Mouse (Mus musculus) myocyte (in vitro differentiated cells): ENCODE results near the gene Chd9.

Experiments used
- CEBPB ChIP-seq: IDR thresholded peaks from 2 replicates; pipeline ENCODE4 v1.6.1; 2011; ENCODE audit warnings: mild to moderate bottlenecking, moderate library complexity; ENCODE audit not compliant: poor library complexity, insufficient read depth, severe bottlenecking
- E2F4 ChIP-seq: IDR thresholded peaks from one replicate; pipeline ENCODE4 v1.6.1; 2011; ENCODE audit warnings: mild to moderate bottlenecking, control low read depth, moderate library complexity; ENCODE audit not compliant: insufficient read depth
- MAX ChIP-seq: IDR thresholded peaks from one replicate; pipeline ENCODE4 v1.6.1; 2011; ENCODE audit warnings: low read depth, mild to moderate bottlenecking, control low read depth
- POLR2A ChIP-seq: IDR thresholded peaks from one replicate; pipeline ENCODE4 v1.6.1; 2011; ENCODE audit warnings: low read depth, mild to moderate bottlenecking, control low read depth, moderate library complexity; ENCODE audit not compliant: insufficient read length

DNA sequence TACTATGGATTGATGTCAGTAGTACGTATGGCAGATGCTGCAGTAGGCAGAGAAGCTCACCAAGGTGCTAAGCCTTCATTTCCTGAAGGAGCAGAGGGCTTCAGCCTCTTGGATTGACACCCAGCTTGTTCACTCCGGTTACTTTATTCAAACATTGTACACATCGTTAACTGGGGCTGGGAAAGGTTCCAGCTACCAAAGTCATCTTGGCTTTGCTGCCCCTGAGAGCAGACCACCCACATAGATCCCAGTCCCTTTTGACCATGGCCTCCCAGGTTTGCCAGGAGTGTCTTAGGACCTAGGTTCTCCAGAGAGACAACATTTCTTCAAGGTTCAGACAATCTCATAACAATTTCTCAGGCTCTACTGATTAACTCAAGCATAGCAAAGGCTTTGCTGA, 228.7 kb downstream of the Chd9 start:
- TF ChIP-seq POLR2A: no peak
- no peak for TF ChIP-seq MAX
- no peak for TF ChIP-seq CEBPB
- no peak for TF ChIP-seq E2F4
